Mouse (Mus musculus) left cerebral cortex, adult 18-20 months (tissue): ENCODE measurements around the gene Eef2k. TPM values are rescaled to one million over a fixed set of nuclear protein-coding genes. Genes with fewer than 3 reads are reported as not detected.
"Not testable (repeated sequence)": the region's sequence is repeated elsewhere in the genome, so short reads cannot be mapped to it uniquely, and the experiment has no call there.

Experiments
- DNase-seq, 2 experiments: peaks; one replicate each; pipeline ENCODE4 v3.0.0; 2021 to 2022; ENCODE audit warnings: low spot score in 2 of 2, mixed read lengths in 1 of 2
- total RNA-seq, 2 experiments: library from RNA; stranded (reverse); gene quantifications; 2 replicates each; pipeline ENCODE4 v1.2.3; 2021

The Eef2k gene
- total RNA-seq, 2 experiments from 2014 or later: 29.2 to 30.4 TPM

DNA sequence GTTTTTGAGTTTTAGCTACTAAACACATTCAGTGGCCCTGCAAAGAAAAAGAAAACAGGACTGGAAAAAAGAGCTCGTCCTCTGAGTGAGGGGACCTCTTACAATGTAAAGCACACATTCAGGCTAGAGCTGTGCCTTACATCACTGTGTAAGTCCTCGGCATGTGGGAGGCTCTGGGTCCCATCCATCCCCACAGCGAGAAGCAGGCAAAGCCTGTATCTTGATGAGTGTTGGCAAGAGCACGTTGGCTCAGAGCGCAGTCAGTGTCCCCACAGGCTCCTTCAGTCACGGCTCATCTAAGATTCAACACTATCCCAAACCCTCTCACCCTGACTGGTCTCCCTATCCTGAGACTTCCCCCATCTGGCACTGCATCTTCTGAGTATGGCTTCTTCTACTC, 35.6 kb downstream of the Eef2k start:
- DNase-seq: peak; percentile 36 to 42

DNA sequence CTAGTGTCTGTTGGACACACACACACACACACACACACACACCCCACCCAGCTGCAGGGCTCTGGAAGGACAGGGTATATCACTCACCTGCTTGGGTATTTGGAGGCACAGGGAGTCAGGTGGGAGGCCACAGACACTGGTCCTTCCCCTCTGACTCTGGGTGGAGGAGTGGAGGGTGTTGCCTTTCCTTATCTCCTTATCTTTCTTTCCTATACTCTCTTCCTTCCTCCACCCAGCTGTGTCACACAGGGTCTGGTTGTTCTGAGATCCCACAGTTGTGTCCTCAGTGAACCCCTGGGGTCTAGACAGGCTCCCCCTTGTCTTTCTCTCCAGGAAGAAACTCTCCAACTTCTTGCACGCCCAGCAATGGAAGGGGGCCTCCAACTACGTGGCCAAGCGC, 37.3 kb downstream of the Eef2k start:
- no peak for DNase-seq

- DNase-seq: no peak
Observed at GRCm38 (mm10) chr7:120880770-120881169, 38.1 kb downstream of the Eef2k start.

GRCm38 (mm10) chr7:120881451-120881850, 38.8 kb downstream of the Eef2k start:
- no peak for DNase-seq

- no peak for DNase-seq
Observed at GRCm38 (mm10) chr7:120882674-120883073, 40.0 kb downstream of the Eef2k start.

- DNase-seq: no peak
Observed at GRCm38 (mm10) chr7:120883523-120884290, 41.1 kb downstream of the Eef2k start.

GRCm38 (mm10) chr7:120884746-120885145, 42.1 kb downstream of the Eef2k start:
- DNase-seq: no peak

- no peak for DNase-seq
Observed at GRCm38 (mm10) chr7:120893123-120893522, 50.5 kb downstream of the Eef2k start.

DNA sequence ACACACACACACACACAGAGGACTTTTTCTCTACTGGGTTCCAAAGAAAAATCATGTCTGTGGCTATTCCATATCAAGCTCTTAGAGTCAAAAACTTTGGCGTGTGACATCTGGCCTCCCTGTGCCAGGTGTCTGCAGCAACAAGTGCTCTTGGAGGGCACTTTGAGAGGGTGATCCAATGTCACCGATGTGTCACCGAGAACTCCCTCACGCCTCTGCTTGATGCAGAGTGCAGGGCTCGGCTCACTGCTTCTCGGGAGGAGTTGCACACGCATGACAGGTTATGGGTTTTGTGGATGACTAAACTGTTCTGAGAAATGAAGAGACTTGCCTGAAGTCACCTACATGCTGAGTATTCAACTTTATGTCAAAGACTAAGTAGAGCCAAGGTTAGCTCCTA, 54.4 kb downstream of the Eef2k start:
- DNase-seq: no peak

GRCm38 (mm10) chr7:120897711-120898335, 55.2 kb downstream of the Eef2k start:
- no peak for DNase-seq

GRCm38 (mm10) chr7:120900191-120900590, 57.6 kb downstream of the Eef2k start:
- no peak for DNase-seq

DNA sequence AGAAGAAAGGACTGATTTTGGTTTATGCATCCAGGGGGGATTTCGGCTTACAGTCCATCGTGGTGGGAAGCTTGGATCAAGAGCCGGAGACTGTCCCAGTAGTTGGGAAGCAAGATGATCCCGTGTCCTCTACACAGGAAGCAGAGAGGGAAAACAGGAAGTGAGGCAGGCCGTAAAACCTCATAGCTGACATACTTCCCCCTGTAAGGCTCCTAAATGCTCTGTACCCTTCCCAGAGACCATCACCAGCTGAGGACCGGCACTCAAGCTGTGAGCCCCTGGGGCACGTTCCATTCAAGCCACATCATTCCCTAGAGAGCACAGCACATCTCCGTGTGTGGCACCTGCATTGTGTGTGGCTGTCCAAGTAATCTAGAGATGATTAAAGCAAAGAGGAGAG, 59.1 kb downstream of the Eef2k start:
- DNase-seq: no peak

DNA sequence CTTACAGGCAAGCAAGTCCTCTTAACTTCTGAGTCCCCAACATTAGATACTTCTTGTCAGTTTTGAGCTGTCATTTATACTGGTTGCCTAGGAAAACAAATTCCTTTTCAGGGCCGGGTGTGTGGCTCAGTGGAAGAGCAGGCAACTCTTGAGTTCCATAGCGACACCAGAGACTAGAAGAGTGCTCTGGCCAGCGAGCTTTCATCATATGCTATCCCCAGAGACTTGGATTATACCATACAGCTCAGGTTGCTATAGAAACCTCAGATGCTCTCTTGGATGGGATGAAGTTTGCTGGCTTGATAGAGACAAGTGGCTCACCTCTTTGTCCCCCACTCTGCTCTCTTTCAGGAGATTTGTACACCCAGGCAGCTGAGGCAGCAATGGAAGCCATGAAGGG, 60.3 kb downstream of the Eef2k start:
- no peak for DNase-seq

DNA sequence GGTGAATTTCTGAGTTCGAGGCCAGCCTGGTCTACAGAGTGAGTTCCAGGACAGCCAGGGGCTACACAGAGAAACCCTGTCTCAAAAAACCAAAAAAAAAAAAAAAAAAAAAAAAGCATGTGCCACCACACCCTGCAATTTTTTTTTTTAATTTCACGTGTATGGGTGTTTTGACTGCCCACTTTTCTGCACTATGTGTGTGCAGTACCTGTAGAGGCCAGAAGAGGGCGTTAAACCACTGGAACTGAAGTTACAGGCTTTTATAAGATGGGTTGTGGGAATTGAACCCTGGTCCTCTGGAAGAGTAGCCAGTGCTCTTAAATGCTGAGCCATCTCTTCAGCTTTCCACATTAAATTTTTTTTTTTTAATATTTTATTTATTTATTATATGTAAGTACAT, 67.5 kb downstream of the Eef2k start:
- not testable (repeated sequence) for DNase-seq

- DNase-seq: not testable (repeated sequence)
Observed at GRCm38 (mm10) chr7:120911268-120911667, 68.6 kb downstream of the Eef2k start.

- no peak for DNase-seq
Observed at GRCm38 (mm10) chr7:120913332-120913731, 70.7 kb downstream of the Eef2k start.

DNA sequence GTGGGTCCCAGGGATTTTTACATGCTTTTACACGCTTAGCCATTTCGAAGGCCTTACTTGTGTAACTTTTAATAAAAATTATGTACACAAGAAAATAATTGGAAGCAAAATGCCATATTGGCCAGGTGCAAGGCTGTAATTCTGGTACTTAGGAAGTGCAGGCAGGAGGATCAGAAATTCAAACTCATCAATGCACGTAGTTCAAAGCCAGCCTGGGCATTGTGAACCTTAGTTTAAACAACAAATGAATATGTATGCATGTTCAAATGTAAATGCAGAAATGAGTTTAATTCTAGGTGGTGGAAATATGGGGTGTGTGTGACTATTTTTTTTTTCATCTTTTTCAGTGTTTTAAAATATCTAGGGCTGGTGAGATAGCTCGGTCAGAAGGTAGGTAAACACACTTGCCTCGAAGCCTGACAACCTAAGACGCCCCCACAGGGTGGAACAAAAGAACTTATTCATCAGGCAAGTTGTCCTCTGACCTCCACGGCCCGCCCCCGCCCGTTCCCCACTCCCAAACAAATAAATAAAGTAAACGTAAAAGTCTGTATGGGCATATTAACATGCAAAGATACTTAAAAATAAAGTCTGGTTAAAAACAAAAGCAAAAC, 73.7 kb downstream of the Eef2k start:
- no peak for DNase-seq

DNA sequence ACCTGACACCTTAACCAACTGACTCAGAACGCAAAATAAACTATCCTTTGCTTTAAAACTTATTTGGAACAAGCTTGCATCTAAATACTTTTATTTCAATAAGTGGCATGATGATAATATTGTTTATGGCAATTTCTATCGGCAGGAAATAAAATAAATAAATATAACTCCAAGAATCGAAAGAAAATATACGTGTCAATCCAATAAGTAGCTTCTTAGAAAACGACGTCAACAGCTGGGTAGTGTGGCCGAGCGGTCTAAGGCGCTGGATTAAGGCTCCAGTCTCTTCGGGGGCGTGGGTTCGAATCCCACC, 74.6 kb downstream of the Eef2k start:
- no peak for DNase-seq

GRCm38 (mm10) chr7:120917592-120918461, 75.2 kb downstream of the Eef2k start, which contains the start of gene Polr3e:
Gene Polr3e (plus strand): TSS chr7:120917744.
- DNase-seq: peak; percentile 99 to 100

- DNase-seq: peak; percentile 44 to 51
Observed at GRCm38 (mm10) chr7:120918526-120918962, 75.9 kb downstream of the Eef2k start.

- DNase-seq: no peak
Observed at GRCm38 (mm10) chr7:120933110-120933509, 90.5 kb downstream of the Eef2k start.
